Mouse (Mus musculus) common myeloid progenitor, adult 5-6 weeks (primary cell): ENCODE results near the gene Pkhd1. TPM values are rescaled to one million over a fixed set of nuclear protein-coding genes. Genes with fewer than 3 reads are reported as not detected.
"Not testable (repeated sequence)": the region's sequence is repeated elsewhere in the genome, so short reads cannot be mapped to it uniquely, and the experiment has no call there.

Source experiments
- ATAC-seq: replicated peaks from 2 replicates; pipeline ENCODE4 v1.8.0; 2016; ENCODE audit warnings: low read depth, mild to moderate bottlenecking, moderate TSS enrichment, inconsistent platforms; ENCODE audit not compliant: poor library complexity, severe bottlenecking
- total RNA-seq: library from RNA; stranded (forward); fragments of 200-1000, 187-1606 nt; gene quantifications from 2 replicates; pipeline ENCODE4 v1.2.3, GENCODE M21; 2017

Pkhd1 gene
- total RNA-seq, 1 experiment from 2014 or later, result not detected

DNA sequence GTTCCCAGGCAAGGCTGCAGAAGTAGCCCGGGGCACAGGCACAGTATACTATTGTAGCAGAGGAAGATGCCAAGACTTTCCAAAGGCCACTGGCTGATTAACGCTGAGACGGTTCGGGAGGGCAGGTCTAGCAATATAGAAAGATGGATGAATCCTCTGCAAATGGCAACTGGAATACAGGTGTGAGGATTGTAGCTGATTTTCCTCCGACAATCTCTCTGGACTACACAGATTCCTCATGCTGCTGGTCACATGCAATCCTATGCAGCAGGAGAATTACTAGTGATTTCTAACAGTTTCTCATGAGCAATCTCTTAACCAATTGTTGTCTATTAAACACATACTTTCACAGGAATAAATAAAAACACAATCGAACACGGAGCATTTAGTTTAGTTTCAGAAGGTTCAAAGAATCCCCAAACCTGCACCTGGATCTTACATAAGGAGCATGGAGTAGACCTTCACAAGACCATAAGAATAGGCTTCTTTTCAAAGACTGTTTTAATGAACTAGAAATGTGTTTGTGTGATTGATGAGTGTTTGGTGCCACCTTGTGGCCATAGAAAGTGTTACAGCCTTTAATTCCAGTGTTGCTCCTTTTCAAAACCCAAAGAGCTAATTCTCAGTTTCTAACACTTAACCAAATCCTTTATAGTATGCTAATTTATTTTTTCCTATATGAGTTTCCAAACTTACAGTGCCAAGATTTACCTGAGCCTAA is 104.3 kb downstream of the Pkhd1 start:
- peak; percentile 56; the same call in 1 of the 2 replicates for ATAC-seq

DNA sequence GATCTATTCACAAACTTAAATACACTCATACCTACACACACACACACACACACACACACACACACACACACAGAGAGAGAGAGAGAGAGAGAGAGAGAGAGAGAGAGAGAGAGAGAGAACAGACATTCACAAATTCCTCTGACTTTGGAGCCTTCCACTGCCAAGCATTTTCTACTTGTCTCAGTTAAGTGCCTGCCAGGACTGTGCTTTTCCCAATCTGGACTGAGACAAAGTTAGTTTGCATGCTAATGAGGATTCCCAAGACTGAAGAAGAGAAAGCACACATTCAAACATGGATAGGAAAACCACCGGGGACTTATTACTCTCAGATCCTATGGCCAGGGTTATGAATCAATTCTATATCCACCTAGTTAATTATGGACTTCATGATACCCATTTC is 118.9 kb downstream of the Pkhd1 start:
- no peak for ATAC-seq

GRCm38 (mm10) chr1:20486087-20486486 is 131.8 kb downstream of the Pkhd1 start:
- no peak for ATAC-seq

DNA sequence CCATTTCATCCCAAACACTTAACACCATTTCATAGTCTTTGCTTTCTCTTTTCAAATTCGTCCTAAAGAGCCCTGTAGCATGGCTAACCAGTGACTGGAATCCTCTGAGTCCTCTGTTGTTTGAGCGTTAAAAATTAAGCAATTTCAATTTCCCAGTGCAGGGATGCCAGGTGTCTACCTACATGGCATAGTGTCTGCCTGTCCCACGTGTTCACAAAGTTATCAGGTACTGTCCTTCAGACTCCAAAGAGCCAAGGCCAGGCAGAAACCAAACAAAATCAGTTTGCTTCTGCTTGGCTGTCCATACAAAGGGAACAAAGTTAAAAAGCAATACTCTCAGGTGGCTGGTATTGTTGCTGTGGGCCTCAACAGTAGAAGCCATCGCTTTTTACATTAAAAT is 136.0 kb downstream of the Pkhd1 start:
- no peak for ATAC-seq

- ATAC-seq, result no peak
These were observed 139.2 kb downstream of the Pkhd1 start for GRCm38 (mm10) chr1:20478695-20479094.

- ATAC-seq, result no peak
These were observed 139.6 kb downstream of the Pkhd1 start for GRCm38 (mm10) chr1:20478266-20478659.

DNA sequence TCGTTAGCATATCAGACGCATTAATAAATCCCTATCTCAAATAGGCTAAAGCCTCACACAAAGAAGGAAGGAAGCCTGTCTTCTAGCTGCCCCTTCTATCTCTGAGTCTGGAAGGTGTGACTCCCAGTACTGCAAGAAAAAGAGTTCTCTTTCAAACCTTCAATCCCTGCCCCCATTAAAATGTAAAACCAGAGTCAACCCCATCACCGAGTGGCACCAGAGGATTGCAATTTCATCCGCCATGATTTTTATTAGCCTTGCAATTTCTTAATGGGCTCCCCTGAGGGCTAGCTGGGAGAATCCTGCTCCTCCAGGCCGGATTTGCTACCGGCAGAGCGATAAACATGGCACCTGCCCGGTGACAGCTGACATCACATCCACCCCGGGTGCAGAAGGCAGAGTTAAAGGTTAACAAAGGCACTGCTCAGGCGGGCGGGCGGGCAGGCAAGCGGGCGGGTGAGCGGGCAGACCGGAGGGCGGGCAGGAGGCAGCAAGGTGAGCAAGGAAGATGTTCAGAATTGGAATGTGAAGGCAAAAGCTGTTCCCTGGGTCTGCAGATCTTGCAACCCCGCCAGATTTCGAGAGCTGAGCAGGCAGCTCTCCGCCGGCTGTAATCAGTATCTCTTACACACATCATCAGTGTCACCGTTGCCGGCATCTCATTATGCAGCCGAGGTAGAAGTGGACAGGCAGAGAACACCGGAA is 140.2 kb downstream of the Pkhd1 start:
- ATAC-seq, result no peak

DNA sequence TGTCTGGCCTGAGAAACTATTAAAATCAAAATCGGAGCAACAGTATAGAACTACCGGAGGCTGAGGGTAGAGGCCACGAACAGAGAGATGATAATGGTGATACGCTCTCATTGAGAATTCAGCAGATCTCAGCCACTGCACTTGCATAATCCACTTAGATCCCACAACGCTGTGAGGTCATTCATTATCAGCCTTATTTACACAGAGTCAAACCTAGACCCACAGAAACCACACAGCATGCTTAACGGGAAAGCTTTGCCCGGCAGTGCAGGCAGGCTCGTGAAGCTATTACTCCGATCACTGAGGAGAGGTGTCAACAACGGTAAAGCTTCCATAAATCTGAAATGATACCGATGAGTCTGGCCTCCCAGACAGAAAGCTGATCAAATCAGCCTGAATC is 147.1 kb downstream of the Pkhd1 start:
- no peak for ATAC-seq

GRCm38 (mm10) chr1:20470317-20470716 is 147.5 kb downstream of the Pkhd1 start:
- ATAC-seq, result no peak

DNA sequence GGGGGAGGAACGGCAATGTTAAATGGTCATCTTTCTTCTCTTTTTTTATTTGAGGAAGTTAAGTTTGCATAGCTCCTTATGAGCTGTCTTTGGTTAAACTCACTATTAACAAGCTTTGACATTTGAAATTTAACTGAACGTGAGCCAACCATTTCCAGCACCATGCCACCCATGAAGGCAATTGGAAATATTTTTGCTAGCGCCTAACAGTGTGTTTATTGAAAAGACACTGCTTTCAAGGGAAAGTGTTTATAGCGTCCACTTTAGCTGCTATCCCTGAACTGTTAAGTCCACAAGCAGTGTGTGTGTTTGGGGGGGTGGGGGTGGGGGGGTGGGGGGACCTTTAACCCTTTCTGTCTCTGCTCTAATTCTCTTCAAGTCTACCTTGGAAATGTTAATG is 151.4 kb downstream of the Pkhd1 start:
- no peak for ATAC-seq

- ATAC-seq, result no peak
These were observed 163.2 kb downstream of the Pkhd1 start for GRCm38 (mm10) chr1:20454621-20455020.

DNA sequence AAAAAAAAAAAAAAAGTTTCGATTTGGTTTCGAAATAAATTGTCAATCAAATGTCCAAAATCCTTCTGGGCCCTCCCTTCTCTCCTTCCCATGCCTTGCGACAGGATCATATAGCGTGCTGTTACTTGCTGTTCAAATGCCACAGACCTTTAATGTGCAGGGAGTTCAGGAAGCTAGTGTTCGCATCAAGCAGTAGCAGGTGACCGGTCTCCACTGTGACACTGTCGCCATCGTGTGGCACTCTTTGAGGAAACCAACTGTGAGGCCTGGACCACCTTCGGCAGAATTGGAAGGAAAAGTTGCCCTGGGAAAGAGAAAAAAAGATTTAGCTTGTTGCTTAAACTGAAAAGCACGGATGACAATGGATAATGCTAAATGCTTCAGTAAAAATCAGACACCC is 167.8 kb downstream of the Pkhd1 start:
- ATAC-seq, result no peak

GRCm38 (mm10) chr1:20432026-20432425 is 185.8 kb downstream of the Pkhd1 start:
- not testable (repeated sequence) for ATAC-seq

GRCm38 (mm10) chr1:20429056-20429394 is 188.8 kb downstream of the Pkhd1 start:
- no peak for ATAC-seq

DNA sequence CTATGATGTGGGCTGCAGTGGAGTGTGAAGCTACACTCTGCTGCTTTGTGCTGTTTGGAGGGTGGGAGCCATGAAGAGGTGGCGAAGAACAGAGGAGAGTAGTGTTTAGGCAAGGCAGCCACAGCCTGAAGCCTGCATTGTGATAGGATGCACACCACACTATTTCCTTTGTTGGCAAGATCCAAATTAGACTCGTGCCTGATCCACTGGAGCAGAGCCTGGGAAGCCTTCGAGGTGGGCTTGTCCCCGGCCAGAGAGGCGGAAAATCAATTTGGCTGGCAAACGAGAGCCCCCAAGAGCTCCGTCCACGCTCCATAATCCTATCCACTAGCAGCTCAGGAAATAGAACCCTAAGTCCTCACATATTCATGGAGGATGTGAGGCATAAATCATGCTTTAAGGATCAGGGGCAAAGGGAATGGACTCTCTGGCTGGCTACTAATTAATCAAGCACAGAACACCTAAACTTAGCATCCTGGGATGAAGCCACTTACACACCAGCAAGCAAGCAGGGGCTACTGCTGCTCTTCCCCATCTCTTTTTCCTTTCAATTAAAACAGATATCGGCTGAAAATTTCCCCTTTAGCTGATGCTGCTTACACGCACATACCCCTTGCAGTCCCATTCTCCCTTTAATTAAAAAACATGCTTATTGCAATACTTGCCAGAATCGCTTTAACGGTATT is 189.4 kb downstream of the Pkhd1 start:
- no peak for ATAC-seq

GRCm38 (mm10) chr1:20409411-20409967 is 208.4 kb downstream of the Pkhd1 start:
- ATAC-seq, result no peak

GRCm38 (mm10) chr1:20398319-20398718 is 219.5 kb downstream of the Pkhd1 start:
- no peak for ATAC-seq

GRCm38 (mm10) chr1:20364437-20364836 is 253.4 kb downstream of the Pkhd1 start:
- no peak for ATAC-seq

- ATAC-seq, result no peak
These were observed 273.2 kb downstream of the Pkhd1 start for GRCm38 (mm10) chr1:20344651-20345050.

- ATAC-seq, result 0 out of 2 replicates have a peak, but pooled peaks have one; percentile 60
These were observed 306.4 kb downstream of the Pkhd1 start for GRCm38 (mm10) chr1:20311485-20311884.

GRCm38 (mm10) chr1:20310925-20311324 is 306.9 kb downstream of the Pkhd1 start:
- ATAC-seq, result no peak
